Mouse (Mus musculus): ENCODE data around the gene Krtap24-1. TPM values are rescaled to one million over a fixed set of nuclear protein-coding genes. Genes with fewer than 3 reads are reported as not detected.

Krtap24-1 gene
- not detected in 2 replicates for polyA plus RNA-seq (2012; rRNA removed)

DNA sequence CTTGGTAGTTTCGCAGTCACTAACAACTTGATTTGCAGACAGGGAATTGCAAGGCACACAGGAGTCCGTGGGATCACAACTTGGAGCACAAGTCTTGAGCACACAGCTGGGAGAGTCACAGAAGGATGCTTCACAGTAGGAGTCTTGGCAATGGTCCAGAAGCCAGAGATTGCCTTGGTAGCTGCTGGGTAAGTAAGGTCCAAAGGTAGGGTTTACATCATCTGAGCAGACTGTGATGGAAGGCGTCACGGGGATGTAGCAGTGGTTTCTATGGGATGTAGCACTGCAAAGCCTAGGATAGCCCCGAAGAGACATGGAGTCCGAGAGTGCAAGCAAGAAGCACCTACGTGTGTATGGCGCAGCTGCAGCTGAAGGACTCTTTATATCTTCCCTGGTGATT is at the start of gene Krtap24-1:
TSS of gene Krtap24-1 (minus strand) at position 358 of the 400 bp plus-strand sequence.
- DNase-seq (ENCODE audit: low read depth) = no peak

GRCm38 (mm10) chr16:88657426-88657825 is 45.3 kb upstream of the Krtap24-1 start:
- no peak for DNase-seq (ENCODE audit: low read depth)

DNA sequence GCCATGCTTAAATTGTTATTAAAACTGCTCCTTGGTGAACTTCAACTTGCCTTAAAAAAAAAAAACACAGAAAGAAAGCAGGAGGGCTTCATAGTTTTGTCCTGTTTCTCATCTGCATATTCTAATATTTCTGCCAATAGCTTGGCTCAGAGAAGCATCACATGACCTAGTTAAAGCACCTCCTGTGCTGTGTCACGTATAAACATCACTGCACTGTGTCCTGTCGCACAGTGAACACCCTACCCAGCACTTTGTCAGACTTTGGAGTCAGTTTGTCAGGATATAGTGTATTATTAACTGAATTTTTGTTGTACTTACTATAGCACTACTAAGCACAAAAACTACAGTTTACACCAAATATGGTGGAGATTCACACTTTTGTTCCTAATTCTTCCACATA is 39.9 kb upstream of the Krtap24-1 start:
- DNase-seq (ENCODE audit: low read depth) = no peak

- no peak for DNase-seq (ENCODE audit: low read depth)
Measured at GRCm38 (mm10) chr16:88651082-88651481, 39.0 kb upstream of the Krtap24-1 start.

- DNase-seq (ENCODE audit: low read depth) = no peak
Measured at GRCm38 (mm10) chr16:88647358-88647846, 35.3 kb upstream of the Krtap24-1 start, which contains the start of gene Krtap26-1. Krtap26-1 (minus strand) TSS chr16:88647796.

GRCm38 (mm10) chr16:88646366-88647111 is 34.5 kb upstream of the Krtap24-1 start:
- no peak for DNase-seq (ENCODE audit: low read depth)

GRCm38 (mm10) chr16:88640053-88640452 is 28.0 kb upstream of the Krtap24-1 start:
- no peak for DNase-seq (ENCODE audit: low read depth)

DNA sequence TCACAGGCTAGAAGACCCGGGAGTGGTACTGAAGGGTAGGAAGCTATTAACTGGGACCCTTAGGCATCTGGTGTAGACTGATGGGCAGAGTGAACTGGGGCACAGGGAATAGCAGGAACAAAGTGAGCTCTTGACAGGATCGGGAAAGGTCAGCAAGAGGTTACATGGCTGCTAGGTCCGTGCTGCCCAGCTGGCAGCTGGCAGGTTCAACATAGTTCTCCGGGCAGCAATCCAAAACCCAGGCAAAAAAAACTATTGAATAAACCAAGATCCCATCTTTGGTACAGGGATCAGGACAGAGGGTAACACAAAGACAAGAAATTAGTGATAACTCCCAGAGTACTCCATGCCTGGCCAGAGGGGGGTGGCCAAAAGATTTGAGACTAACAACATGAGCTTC is 23.1 kb upstream of the Krtap24-1 start:
- DNase-seq (ENCODE audit: low read depth) = no peak

- no peak for DNase-seq (ENCODE audit: low read depth)
Measured at GRCm38 (mm10) chr16:88631474-88631873, 19.4 kb upstream of the Krtap24-1 start.

GRCm38 (mm10) chr16:88627566-88627965 is 15.5 kb upstream of the Krtap24-1 start, which contains the start of gene 2310079G19Rik:
2310079G19Rik (minus strand) TSS chr16:88627666.
- DNase-seq (ENCODE audit: low read depth) = no peak

GRCm38 (mm10) chr16:88612712-88613111 is 633 bp upstream of the Krtap24-1 start:
- no peak for DNase-seq (ENCODE audit: low read depth)

GRCm38 (mm10) chr16:88604570-88604969 is 7.5 kb downstream of the Krtap24-1 start:
- DNase-seq (ENCODE audit: low read depth) = no peak

GRCm38 (mm10) chr16:88602464-88602863 is 9.6 kb downstream of the Krtap24-1 start:
- DNase-seq (ENCODE audit: low read depth) = no peak

- DNase-seq (ENCODE audit: low read depth) = no peak
Measured at GRCm38 (mm10) chr16:88600303-88600702, 11.8 kb downstream of the Krtap24-1 start.

- DNase-seq (ENCODE audit: low read depth) = no peak
Measured at GRCm38 (mm10) chr16:88599504-88600237, 12.4 kb downstream of the Krtap24-1 start.

DNA sequence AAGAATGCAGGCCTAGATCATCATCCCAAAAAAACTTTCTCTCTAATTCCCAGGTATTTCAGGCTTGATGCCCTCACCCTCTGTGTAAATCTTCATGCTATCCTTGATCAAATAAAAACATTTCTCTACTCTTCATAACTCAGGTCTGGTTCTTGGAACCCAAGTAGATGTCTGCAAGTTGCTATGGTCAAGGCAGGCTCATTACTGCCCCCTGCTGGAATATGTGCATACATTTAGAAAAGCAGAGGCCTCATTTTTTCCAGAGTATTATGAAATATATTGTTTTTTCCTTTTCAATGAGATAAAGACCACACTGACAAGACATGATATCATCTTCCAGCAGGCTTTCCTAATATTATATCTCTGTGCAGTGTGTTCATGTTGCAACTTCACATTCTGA is 19.3 kb downstream of the Krtap24-1 start:
- no peak for DNase-seq (ENCODE audit: low read depth)

- DNase-seq (ENCODE audit: low read depth) = no peak
Measured at GRCm38 (mm10) chr16:88583338-88583737, 28.7 kb downstream of the Krtap24-1 start.

- no peak for DNase-seq (ENCODE audit: low read depth)
Measured at GRCm38 (mm10) chr16:88575885-88576679, 36.0 kb downstream of the Krtap24-1 start.

GRCm38 (mm10) chr16:88572904-88573404 is 39.1 kb downstream of the Krtap24-1 start:
- no peak for DNase-seq (ENCODE audit: low read depth)

DNA sequence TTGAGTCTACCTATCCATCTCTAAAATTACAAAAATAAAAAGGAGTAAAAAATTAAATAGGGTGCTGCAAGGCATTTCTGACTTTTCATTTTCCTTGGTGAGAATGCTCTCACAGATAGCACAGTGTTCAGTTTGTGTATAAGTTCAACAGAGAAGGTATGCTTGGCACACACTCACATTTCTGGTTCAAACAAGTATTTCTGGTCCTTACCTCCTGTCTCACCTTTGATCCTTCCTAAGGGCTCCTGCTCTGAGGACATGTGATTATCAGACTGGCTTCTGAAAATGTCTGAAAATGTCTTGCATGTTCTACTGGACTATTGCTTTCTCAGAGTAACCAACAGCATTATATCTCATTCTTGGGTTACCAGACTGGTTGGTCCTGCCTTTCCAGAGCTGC is 41.9 kb downstream of the Krtap24-1 start:
- DNase-seq (ENCODE audit: low read depth) = no peak

DNA sequence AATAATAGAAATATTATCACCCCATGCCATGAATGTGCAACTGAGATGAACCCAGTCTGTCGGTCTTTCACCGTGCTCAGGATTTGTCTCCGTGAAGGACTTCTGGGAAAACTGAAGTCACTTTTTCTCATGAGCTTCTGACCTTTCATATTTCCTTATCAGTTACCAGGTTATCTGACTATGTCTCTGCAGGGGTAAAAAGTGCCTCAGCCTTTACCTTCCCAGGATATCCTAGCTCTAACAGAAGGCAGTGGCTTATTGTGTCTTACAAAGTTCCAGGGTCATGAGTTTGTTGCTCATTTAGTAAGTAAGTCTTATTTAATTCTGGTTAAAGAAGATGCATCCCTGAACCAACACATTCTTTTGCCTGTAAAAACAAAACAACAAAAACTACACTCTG is 42.3 kb downstream of the Krtap24-1 start:
- no peak for DNase-seq (ENCODE audit: low read depth)

DNA sequence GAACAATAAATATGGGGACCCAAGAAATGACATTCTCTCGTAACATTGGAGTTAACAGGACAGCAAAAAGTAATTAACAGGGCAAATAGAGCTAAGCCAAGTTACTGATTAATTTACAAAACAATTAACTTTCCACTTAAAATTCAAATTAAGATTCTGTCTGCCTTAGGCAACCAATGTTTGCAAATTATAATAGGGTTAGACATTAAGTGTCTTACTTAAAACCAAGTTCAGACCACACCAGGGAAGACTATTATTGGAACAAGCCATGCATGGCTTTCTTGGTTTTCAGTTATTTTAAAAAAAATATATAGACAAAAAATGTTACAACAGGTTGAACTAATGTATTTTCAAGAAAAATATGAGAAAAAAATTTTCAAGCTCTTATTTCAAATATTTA is 43.0 kb downstream of the Krtap24-1 start:
- DNase-seq (ENCODE audit: low read depth) = no peak
